Comparison of ENCODE assay signal across 7 mouse cellular contexts in genomic region chr10:84054551-84055336, GRCm38 (mm10).
DNase-seq lines count a peak whose midpoint lies in the region; ATAC-seq lines count a peak whose summit lies in the region.

No protein-coding gene starts in this region.

- no peak for ATAC-seq in inflammation-experienced regulatory T-cells, adult 6 months

- peak; percentile 10 for DNase-seq in kidney, adult 11 months
- no peak for DNase-seq in kidney, adult 18-20 months
- DNase-seq in cerebellum, adult 11-12 months, result peak; percentile 75
- peak; percentile 49 to 70 for DNase-seq in cerebellum, postnatal 36 days
- DNase-seq in layer of hippocampus, postnatal 36 days, result peak; percentile 52 to 54
- no peak for DNase-seq in gastrocnemius, adult 8-10 months (ENCODE audit: low spot score in 2 of 2)

Comparison
In these comparisons a context has a peak if more than half of its experiments do, and no peak if none do; other contexts are left out.
1. DNase-seq: peak in kidney, adult 11 months (single experiment), cerebellum, adult 11-12 months (single experiment), cerebellum, postnatal 36 days (2 of 2) and layer of hippocampus, postnatal 36 days (2 of 2); none in kidney, adult 18-20 months (single experiment) and gastrocnemius, adult 8-10 months (0 of 2).